Comparison of ENCODE assay signal across 8 mouse cellular contexts in the genomic region with DNA sequence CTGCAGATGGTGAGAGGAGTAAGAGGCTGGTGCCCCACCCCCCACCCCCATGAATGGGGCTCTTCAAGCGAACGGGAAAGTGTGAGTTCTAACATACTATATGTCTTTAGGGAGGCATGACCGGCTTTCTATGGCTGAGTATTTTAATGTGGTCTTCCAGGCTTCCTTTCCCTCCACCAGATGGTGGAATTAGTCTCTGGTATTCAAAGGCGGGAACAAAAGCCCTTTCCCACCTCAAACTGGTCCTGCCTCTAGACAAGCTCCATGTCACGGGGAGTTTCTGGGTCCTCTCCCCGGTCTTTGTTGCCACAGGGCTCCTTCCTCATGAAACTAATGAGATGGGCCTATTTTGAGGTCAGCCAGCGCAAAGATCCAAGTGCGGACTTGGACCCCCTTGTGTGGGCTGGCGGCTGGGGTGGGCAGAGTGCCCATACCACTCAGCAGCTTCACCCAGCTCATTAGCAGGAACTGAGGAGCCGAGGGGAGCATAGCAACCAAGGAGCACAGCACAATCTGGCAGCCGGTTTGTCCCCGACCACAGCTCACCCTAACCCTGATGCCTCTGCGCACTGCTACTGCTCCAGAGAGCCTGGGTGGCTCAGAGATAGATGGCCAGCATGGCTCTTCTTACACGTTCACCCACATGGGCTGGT. TPM values are rescaled to one million over a fixed set of nuclear protein-coding genes. Genes with fewer than 3 reads are reported as not detected.
DNase-seq lines count a peak whose midpoint lies in the region; ATAC-seq and TF ChIP-seq lines count a peak whose summit lies in the region.

No protein-coding gene starts in this region.

- H3K9ac ChIP-seq in stomach, embryonic 14.5 days (replicated peaks; ENCODE audit: low read depth, low read length) = no peak overlapping the region
- H3K9ac ChIP-seq in heart, embryonic 12.5 days = no peak overlapping the region

- no peak overlapping the region for H3K4me2 ChIP-seq in stomach, embryonic 14.5 days (replicated peaks; ENCODE audit: low read depth, low read length)
- H3K4me2 ChIP-seq in heart, embryonic 12.5 days = no peak overlapping the region

- WGBS in kidney, adult 2 months = 38% methylated on average over 14 of the region's 14 CpGs
- WGBS in stomach, embryonic 14.5 days = 38% methylated on average over 14 of the region's 14 CpGs
- WGBS in heart, embryonic 12.5 days = 47% methylated on average over 14 of the region's 14 CpGs

- H3K4me1 ChIP-seq in kidney, adult 2 months (ENCODE audit: control insufficient read depth, insufficient read depth, low read length) = peaks cover 44% of the 10 kb centered on the region
- H3K4me1 ChIP-seq in stomach, embryonic 14.5 days (ENCODE audit: control insufficient read depth, insufficient read depth, low read length) = peaks cover 18% of the 10 kb centered on the region
- peaks cover 7% of the 10 kb centered on the region for H3K4me1 ChIP-seq in heart, embryonic 12.5 days (replicated peaks)

- peak overlapping the region; percentile 49 for H3K27ac ChIP-seq in kidney, adult 2 months (ENCODE audit: insufficient read depth, low read depth, low read length)
- H3K27ac ChIP-seq in stomach, embryonic 14.5 days (ENCODE audit: low read length) = peak overlapping the region; percentile 59; the same call in 1 of the 2 replicates
- no peak overlapping the region for H3K27ac ChIP-seq in heart, embryonic 12.5 days (ENCODE audit: poor library complexity, severe bottlenecking)

- no peak for ATAC-seq in stomach, embryonic 14.5 days (ENCODE audit: insufficient number of reproducible peaks, insufficient read depth, low FRiP score, low read depth)
- ATAC-seq in erythroid progenitor cell, adult 5-6 weeks (replicated peaks; ENCODE audit: low FRiP score, poor library complexity, severe bottlenecking) = no peak
- ATAC-seq in heart, embryonic 12.5 days (ENCODE audit: insufficient number of reproducible peaks, low FRiP score) = no peak

- intact Hi-C loops in left cerebral cortex, postnatal 4 days (cut with DNase I) = no loop called here

- H3K36me3 ChIP-seq in kidney, adult 2 months (ENCODE audit: control insufficient read depth, insufficient read depth, low read length) = no peaks in the 10 kb centered on the region
- no peaks in the 10 kb centered on the region for H3K36me3 ChIP-seq in stomach, embryonic 14.5 days (ENCODE audit: control insufficient read depth, insufficient read depth, low read length)
- no peaks in the 10 kb centered on the region for H3K36me3 ChIP-seq in heart, embryonic 12.5 days

- TF ChIP-seq CTCF in kidney, adult 2 months (conservative IDR thresholded peaks at IDR 0.05; ENCODE audit: insufficient read depth, insufficient read length, low read depth, low read length) = no peak

- no peaks in the 10 kb centered on the region for H3K9me3 ChIP-seq in stomach, embryonic 14.5 days (ENCODE audit: control insufficient read depth, low read depth, low read length)
- 0 out of 2 replicates have a peak, but pooled peaks cover 3% of the 10 kb centered on the region for H3K9me3 ChIP-seq in heart, embryonic 12.5 days (replicated peaks)

- no peak for TF ChIP-seq POLR2A in kidney, adult 2 months (IDR thresholded peaks at IDR 0.05; ENCODE audit: low read depth, low read length)

- H3K4me3 ChIP-seq in kidney, adult 2 months (ENCODE audit: insufficient read depth, low read depth, low read length) = no peak overlapping the region
- no peak overlapping the region for H3K4me3 ChIP-seq in stomach, embryonic 14.5 days (ENCODE audit: low read depth, low read length)
- H3K4me3 ChIP-seq in heart, embryonic 12.5 days = no peak overlapping the region

- DNase-seq in layer of hippocampus, adult 11-12 months (ENCODE audit: low spot score) = peak; percentile 45
- no peak for DNase-seq in layer of hippocampus, adult 9-10 months (ENCODE audit: low spot score)
- DNase-seq in kidney, adult 2 months = peak; percentile 58
- DNase-seq in left cerebral cortex, postnatal 4 days = peak; percentile 69
- no peak for DNase-seq in thymus, postnatal 0 days (ENCODE audit: low spot score)

- H3K27me3 ChIP-seq in kidney, adult 2 months (replicated peaks; ENCODE audit: control insufficient read depth, insufficient read depth, low read length) = no peaks in the 10 kb centered on the region
- H3K27me3 ChIP-seq in stomach, embryonic 14.5 days (ENCODE audit: control insufficient read depth, insufficient read depth, low read length) = no peaks in the 10 kb centered on the region
- peaks cover 7% of the 10 kb centered on the region; the same call in 1 of the 2 replicates for H3K27me3 ChIP-seq in heart, embryonic 12.5 days (replicated peaks)

RNA-seq across cellular contexts. Expression of gene Celsr1, which starts 39.5 kb away (rescaled TPM):
- polyA plus RNA-seq in kidney, adult 2 months (2012; rRNA removed) = 12.4 and 16.8 TPM in 2 replicates
- 1 to 10 TPM; 5.0 to 5.2 TPM for total RNA-seq in left cerebral cortex, postnatal 4 days (2021)
- polyA plus RNA-seq in stomach, embryonic 14.5 days (2014; fragmentation: Nextera tagmentation; extraction: Ambion mirVana) = 6.8 and 7.8 TPM in 2 replicates
- polyA plus RNA-seq in thymus, postnatal 0 days (2015; fragmentation: Nextera tagmentation; extraction: Ambion mirVana) = 2.9 and 3.6 TPM in 2 replicates
- total RNA-seq in erythroid progenitor cell, adult 5-6 weeks (2015; ENCODE audit: low replicate concordance) = 1.1 and 1.3 TPM in 2 replicates
- total RNA-seq in erythroid progenitor cell, adult 5-6 weeks (2017; ENCODE audit: low replicate concordance) = 0.30 and 0.39 TPM in 2 replicates
- 2.0 and 2.3 TPM in 2 replicates for polyA plus RNA-seq in heart, embryonic 12.5 days (2016; fragmentation: Nextera tagmentation; extraction: Ambion mirVana)

Comparison
In these comparisons a context has a peak if more than half of its experiments do, and no peak if none do; other contexts are left out.
1. DNase-seq: peak in layer of hippocampus, adult 11-12 months (single experiment), kidney, adult 2 months (single experiment) and left cerebral cortex, postnatal 4 days (single experiment); none in layer of hippocampus, adult 9-10 months (single experiment) and thymus, postnatal 0 days (single experiment).